Mouse (Mus musculus) gastrocnemius, postnatal 25 days (tissue): ENCODE data around the gene Vmn1r17. TPM values are rescaled to one million over a fixed set of nuclear protein-coding genes. Genes with fewer than 3 reads are reported as not detected.
"Not testable (repeated sequence)": the region's sequence is repeated elsewhere in the genome, so short reads cannot be mapped to it uniquely, and the experiment has no call there.

ENCODE experiments used
- DNase-seq: peaks from one replicate; pipeline ENCODE4 v3.0.0; 2022
- long read RNA-seq, 2 experiments: library from polyadenylated mRNA; stranded (forward); transcript quantifications; one replicate each; pipeline ENCODE4 v2.0.0; 2021
- total RNA-seq, 2 experiments: library from RNA; stranded (reverse); gene quantifications; 1 replicate in 1 of 2; 2 replicates in 1 of 2; pipeline ENCODE4 v1.2.3; 2021

Vmn1r17 gene
- total RNA-seq: not detected
- long read RNA-seq, experiment 1: 0 reads
- long read RNA-seq, experiment 2: 0 reads

DNA sequence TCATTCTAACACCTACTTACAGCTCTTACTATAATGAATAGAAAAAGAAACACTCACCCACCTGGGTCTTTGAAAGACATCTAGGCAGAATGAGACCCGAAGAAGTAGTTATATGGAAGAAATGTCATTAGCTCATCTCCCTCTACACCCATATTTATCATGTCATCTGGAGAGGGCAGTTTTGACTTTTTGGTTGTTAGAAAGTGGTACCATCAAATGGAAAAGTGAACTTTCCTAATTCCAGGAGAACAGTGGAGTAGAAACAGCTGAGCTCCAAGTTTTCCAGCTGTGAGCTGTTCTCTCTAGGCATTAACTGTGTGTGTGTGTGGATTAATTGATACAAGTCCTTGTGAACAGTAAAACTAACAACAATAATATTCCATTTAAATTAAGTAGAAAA is at the start of gene Vmn1r17:
Vmn1r17 (minus strand) TSS at position 101 of the 400 bp plus-strand sequence.
- DNase-seq: no peak

DNA sequence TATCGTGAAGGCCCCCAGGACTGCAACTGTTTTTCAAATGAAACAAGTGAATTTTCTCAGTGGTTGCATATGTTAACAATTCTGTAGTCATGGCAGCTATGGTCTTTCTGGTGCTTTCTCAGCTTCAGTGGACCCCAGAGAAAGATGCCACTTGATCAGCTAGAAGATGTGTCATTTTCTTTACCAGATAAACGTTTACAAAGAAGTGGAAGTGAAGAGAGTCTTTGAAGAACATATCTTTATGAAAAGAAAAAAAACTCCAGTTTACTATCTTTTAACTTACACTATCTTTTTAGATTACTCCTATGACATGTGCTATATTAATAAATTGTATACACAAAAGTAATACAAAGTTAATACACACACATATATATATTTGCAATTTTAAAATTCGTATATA is 40.0 kb upstream of the Vmn1r17 start, which contains the start of gene Vmn1r19:
Vmn1r19 (plus strand) TSS at position 301 of the 400 bp plus-strand sequence.
- not testable (repeated sequence) for DNase-seq

DNA sequence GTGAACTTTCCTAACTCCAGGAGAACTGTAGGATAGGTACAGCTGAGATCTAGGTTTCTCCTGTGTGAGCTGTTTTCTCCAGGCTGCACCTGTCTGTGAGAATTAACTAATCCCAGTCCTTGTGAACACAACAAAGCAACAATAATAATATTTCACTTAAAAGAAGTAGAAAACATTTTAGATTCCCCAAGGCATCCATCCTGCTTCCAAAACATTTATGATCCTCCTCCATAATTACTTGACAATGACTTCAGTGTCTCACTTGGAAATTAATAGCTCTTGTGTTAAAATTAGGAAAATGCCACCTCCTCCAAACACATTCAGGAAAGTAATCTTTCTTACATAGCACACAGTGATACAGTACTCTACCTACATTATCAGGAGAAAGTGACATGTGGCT is 32.2 kb upstream of the Vmn1r17 start, which contains the start of gene Vmn1r18:
Vmn1r18 (minus strand) TSS at position 101 of the 400 bp plus-strand sequence.
- no peak for DNase-seq

DNA sequence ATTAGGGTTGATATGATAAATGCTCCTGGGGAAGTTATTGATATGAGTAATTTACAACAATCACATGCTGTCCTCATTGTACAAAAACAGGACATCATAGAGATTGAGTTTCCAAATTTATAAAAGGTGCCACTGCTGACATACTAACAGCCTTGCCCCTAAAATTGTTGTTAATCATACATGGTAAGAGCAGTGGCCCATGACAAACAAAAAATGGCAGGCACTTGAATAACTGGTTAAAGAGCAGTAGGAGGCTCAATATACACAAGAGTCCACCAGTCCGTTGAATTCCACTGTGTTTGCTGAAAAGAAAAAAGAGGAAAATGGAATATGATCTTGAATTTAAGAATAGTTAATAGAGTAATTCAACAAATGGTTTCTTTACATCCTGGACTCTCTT is 4.0 kb upstream of the Vmn1r17 start:
- DNase-seq: no peak

- not testable (repeated sequence) for DNase-seq
These were observed 2.3 kb upstream of the Vmn1r17 start for GRCm38 (mm10) chr6:57365866-57366265.

DNA sequence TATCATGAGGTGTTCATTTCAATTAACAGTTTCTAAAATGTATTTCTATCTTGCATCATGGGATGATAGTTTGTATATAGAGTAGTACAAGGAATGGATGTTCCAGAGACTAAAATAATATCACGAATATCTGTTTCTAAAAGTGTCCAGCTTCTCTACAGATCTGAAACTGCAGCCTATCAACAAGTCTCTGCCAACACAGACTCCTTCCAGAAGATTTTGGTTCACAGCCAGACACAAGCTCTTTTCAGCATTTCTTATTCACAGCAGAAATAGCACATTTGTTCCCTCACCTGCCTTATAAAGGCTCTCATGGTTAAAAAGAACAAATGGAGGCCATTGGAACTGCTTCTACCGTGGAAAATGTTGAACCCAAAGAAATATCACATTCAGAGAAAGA is 6.7 kb downstream of the Vmn1r17 start:
- DNase-seq: no peak

- DNase-seq: no peak
These were observed 34.1 kb downstream of the Vmn1r17 start, which contains the start of gene Vmn1r16 for GRCm38 (mm10) chr6:57329394-57329793. Gene Vmn1r16, minus strand, starts transcription at chr6:57329494.

- DNase-seq: no peak
These were observed 37.4 kb downstream of the Vmn1r17 start for GRCm38 (mm10) chr6:57326176-57326575.

Other genes starting within 250 kb of the Vmn1r17 start
- gene Vmn1r11, start 230.3 kb downstream of the Vmn1r17 start, total RNA-seq: not detected
- not detected for gene Vmn1r12, start 206.8 kb downstream of the Vmn1r17 start, total RNA-seq
- gene Vmn1r13, start 160.4 kb downstream of the Vmn1r17 start, total RNA-seq: not detected
- not detected for gene Vmn1r14, start 132.0 kb downstream of the Vmn1r17 start, total RNA-seq
- not detected for gene Vmn1r15, start 105.8 kb downstream of the Vmn1r17 start, total RNA-seq
- not detected for gene Vmn1r16, start 34.2 kb downstream of the Vmn1r17 start, total RNA-seq
- gene Vmn1r18, start 32.1 kb upstream of the Vmn1r17 start, total RNA-seq: not detected
- gene Vmn1r19, start 40.1 kb upstream of the Vmn1r17 start, total RNA-seq: not detected
- not detected for gene Vmn1r20, start 65.2 kb upstream of the Vmn1r17 start, total RNA-seq
- gene Ppm1k, start 171.7 kb upstream of the Vmn1r17 start, total RNA-seq: 10 to 100 TPM; 11.2 to 14.1 TPM
- 1 to 10 TPM in 1 of 2 experiments, under 1 TPM in 1; 0.41 to 1.6 TPM for gene Herc6, start 217.3 kb upstream of the Vmn1r17 start, total RNA-seq